Mouse (Mus musculus): ENCODE data around the gene Tenm2.

- TF ChIP-seq POLR2A (IDR thresholded peaks at IDR 0.05; ENCODE audit: borderline replicate concordance, low read depth, low read length): no peak
- TF ChIP-seq CTCF (IDR thresholded peaks at IDR 0.05; ENCODE audit: low read depth, low read length): no peak
Observed at GRCm38 (mm10) chr11:36727800-36728199, 508.0 kb downstream of the Tenm2 start.

Data from bone marrow macrophage, adult 2 months (primary cell).